Mouse (Mus musculus) hindbrain, postnatal 0 days (tissue): ENCODE results near the gene Gm14569. TPM values are rescaled to one million over a fixed set of nuclear protein-coding genes. Genes with fewer than 3 reads are reported as not detected.

ENCODE experiments used
- ATAC-seq: fragments of 200-750 bp; cut with Nextera tagmentation; 2 replicates; pipeline ENCODE4 v1.8.0; 2017; ENCODE audit warnings: mild to moderate bottlenecking, moderate TSS enrichment, moderate library complexity
- DNase-seq: peaks from one replicate; pipeline ENCODE4 v3.0.0-alpha.2; 2015; ENCODE audit warnings: low spot score
- H3K27ac ChIP-seq: fragments of 300-500 bp; sonication (generic); 2 replicates; pipeline ENCODE4 v1.5.1; 2014; ENCODE audit warnings: mild to moderate bottlenecking
- H3K27me3 ChIP-seq: fragments of 300-500 bp; sonication (generic); 2 replicates; pipeline ENCODE4 v1.6.1; 2014; ENCODE audit warnings: low read length, mixed read lengths; ENCODE audit not compliant: insufficient read depth
- H3K36me3 ChIP-seq: fragments of 300-500 bp; sonication (generic); 2 replicates; pipeline ENCODE4 v1.6.1; 2014; ENCODE audit warnings: low read length, mixed read lengths; ENCODE audit not compliant: insufficient read depth
- H3K4me1 ChIP-seq: fragments of 300-500 bp; sonication (generic); 2 replicates; pipeline ENCODE4 v1.6.1; 2014; ENCODE audit warnings: antibody characterized with exemption, low read length, mixed read lengths; ENCODE audit not compliant: insufficient read depth
- H3K4me2 ChIP-seq: fragments of 300-500 bp; sonication (generic); 2 replicates; pipeline ENCODE4 v1.6.1; 2014; ENCODE audit warnings: low read depth, mild to moderate bottlenecking, low read length, moderate library complexity, mixed read lengths
- H3K4me3 ChIP-seq: fragments of 300-500 bp; sonication (generic); 2 replicates; pipeline ENCODE4 v1.5.1; 2014; ENCODE audit warnings: low read length
- H3K9ac ChIP-seq: fragments of 300-500 bp; sonication (generic); replicated peaks from 2 replicates; pipeline ENCODE4 v1.6.1; 2014; ENCODE audit warnings: mild to moderate bottlenecking, low read length, moderate library complexity, mixed read lengths
- H3K9me3 ChIP-seq: fragments of 300-500 bp; sonication (generic); 2 replicates; pipeline ENCODE4 v1.6.1; 2016; ENCODE audit warnings: low read length, mixed read lengths
- CTCF ChIP-seq: IDR thresholded peaks from 2 replicates; pipeline ENCODE4 v1.5.1; 2016; ENCODE audit warnings: antibody characterized with exemption, control low read depth, low read depth
- WGBS: fragments of 180-500 bp; shearing (Covaris S2); extraction: QIAGEN DNeasy Blood & Tissue Kit; methylation state at CpG from one replicate; pipeline ENCODE4 v1.1.7; 2014; 5-methylcytosine and 5-hydroxymethylcytosine counted together
- polyA plus RNA-seq: library from polyadenylated mRNA; unstranded; fragments of >200 nt; fragmentation: Nextera tagmentation; extraction: Ambion mirVana; gene quantifications from 2 replicates; pipeline ENCODE4 v1.2.1, GENCODE M21; 2015
- total RNA-seq: library from RNA; depleted of rRNA; stranded (reverse); fragments of >200 nt; gene quantifications from 2 replicates; pipeline ENCODE4 v1.2.3, GENCODE M21; 2014

Gene Gm14569
- total and polyA plus RNA-seq, 2 experiments from 2014 or later, result 1.9 TPM; not detected in 1

- no peak for ATAC-seq
- no peaks in the 10 kb centered on the region for H3K4me1 ChIP-seq
- no peak overlapping the region for H3K27ac ChIP-seq
- WGBS, result 51% methylated on average over 6 of the region's 6 CpGs
- H3K9ac ChIP-seq, result no peak overlapping the region
- H3K27me3 ChIP-seq, result no peaks in the 10 kb centered on the region
- peak; percentile 60 for TF ChIP-seq CTCF
- H3K4me2 ChIP-seq, result no peak overlapping the region
- DNase-seq, result peak; percentile 60
- no peaks in the 10 kb centered on the region for H3K36me3 ChIP-seq
- no peak overlapping the region for H3K4me3 ChIP-seq
- H3K9me3 ChIP-seq, result no peaks in the 10 kb centered on the region
These were observed 56.6 kb downstream of the Gm14569 start for GRCm38 (mm10) chrX:36434993-36435392.

DNA sequence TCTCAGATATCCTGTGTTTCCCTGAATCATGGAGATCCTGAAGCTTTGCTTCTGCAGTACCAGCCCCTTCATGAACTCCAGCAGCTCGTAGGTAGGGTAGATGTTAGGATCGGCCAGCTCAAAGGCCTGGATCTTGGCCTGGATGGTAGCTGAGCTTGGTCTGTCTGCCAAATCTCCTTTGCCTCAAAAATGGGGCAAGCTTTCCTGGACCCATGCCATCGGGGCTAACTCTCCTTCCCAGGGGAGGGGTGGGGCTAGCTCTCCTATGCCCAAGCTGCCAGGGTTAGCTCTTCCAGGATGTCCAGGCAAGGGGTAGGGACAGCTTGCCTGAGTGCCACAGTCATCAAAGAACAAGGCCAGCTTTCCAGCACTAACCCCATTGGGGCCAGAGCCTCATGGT lies 72.5 kb downstream of the Gm14569 start:
- DNase-seq, result peak; percentile 3

GRCm38 (mm10) chrX:36402316-36402715 lies 89.3 kb downstream of the Gm14569 start:
- Histone ChIP-seq H3K4me3 (no peak overlapping the region), H3K27ac (no peak overlapping the region), H3K4me2 (no peak overlapping the region), H3K4me1 (no peaks in the 10 kb centered on the region), H3K36me3 (no peaks in the 10 kb centered on the region), H3K27me3 (no peaks in the 10 kb centered on the region), H3K9ac (no peak overlapping the region), H3K9me3 (no peaks in the 10 kb centered on the region)
- TF ChIP-seq CTCF, result peak; percentile 28
- ATAC-seq (no peak), DNase-seq (no peak)
- WGBS, result 59% methylated on average over 6 of the region's 6 CpGs

More for the DNA sequence above, 72.5 kb downstream of the Gm14569 start:
- WGBS, result 58% methylated on average over 3 of the region's 3 CpGs
- no peak for ATAC-seq
- no peaks in the 10 kb centered on the region for H3K4me1 ChIP-seq
- no peaks in the 10 kb centered on the region for H3K9me3 ChIP-seq
- no peak overlapping the region for H3K4me2 ChIP-seq
- no peaks in the 10 kb centered on the region for H3K27me3 ChIP-seq
- H3K27ac ChIP-seq, result no peak overlapping the region
- no peak overlapping the region for H3K4me3 ChIP-seq
- no peak overlapping the region for H3K9ac ChIP-seq
- TF ChIP-seq CTCF, result no peak
- H3K36me3 ChIP-seq, result no peaks in the 10 kb centered on the region

DNA sequence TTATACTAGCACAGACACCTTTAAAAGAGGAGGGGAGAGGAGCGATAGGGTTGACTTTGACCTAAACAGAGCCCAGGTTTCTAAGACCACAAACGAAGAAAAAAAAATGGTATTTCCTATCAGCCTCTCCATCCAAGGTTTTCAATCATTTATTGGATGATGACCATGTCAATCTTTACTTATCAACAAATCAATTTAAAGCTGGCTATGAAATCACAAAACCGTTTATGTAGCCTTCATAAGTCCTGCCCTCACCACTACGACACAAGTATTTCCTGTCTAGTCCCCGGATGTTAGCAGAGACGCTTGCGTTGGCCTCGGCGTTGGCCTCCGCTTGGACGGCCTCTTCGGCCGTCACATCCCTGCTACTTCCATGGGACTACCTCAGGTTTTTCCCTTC lies 90.7 kb downstream of the Gm14569 start, which contains the start of gene Gm6268:
Gene Gm6268, plus strand, starts transcription at position 301 of the 400 bp plus-strand sequence.
- Histone ChIP-seq H3K9ac (no peak within 1 kb of the TSS), H3K4me2 (no peak within 1 kb of the TSS), H3K4me1 (no peaks in the 10 kb centered on the region), H3K4me3 (no peak within 1 kb of the TSS), H3K9me3 (no peaks in the 10 kb centered on the region), H3K27me3 (no peaks in the 10 kb centered on the region), H3K27ac (no peak within 1 kb of the TSS), H3K36me3 (no peaks in the 10 kb centered on the region)
- TF ChIP-seq CTCF, result no peak
- ATAC-seq (no peak), DNase-seq (no peak)
- WGBS, result 92% methylated on average over 13 of the region's 13 CpGs

DNA sequence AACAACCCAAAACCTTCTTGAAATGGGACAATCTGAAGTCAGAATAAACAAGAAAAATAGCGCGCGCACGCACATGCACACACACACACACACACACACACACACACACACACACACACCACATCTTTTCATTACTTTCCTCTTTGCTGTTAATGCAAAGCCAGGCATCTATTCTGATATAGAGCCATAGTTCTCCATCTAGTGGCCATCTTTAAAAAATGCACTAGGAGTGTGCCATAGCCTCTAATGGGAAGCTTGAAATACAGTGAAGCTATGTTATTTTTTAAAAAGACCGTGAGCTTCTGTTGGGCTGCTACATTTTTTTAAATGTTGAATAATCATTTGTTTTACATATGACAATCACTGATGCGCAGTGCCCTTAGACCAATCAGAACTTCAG lies 98.4 kb downstream of the Gm14569 start:
- Histone ChIP-seq H3K4me3 (no peak overlapping the region), H3K27me3 (no peaks in the 10 kb centered on the region), H3K27ac (no peak overlapping the region), H3K9me3 (no peaks in the 10 kb centered on the region), H3K4me1 (no peaks in the 10 kb centered on the region), H3K36me3 (no peaks in the 10 kb centered on the region), H3K9ac (no peak overlapping the region), H3K4me2 (no peak overlapping the region)
- ATAC-seq (peak; percentile 69), DNase-seq (peak; percentile 60)
- peak; percentile 58 for TF ChIP-seq CTCF
- WGBS, result 57% methylated on average over 6 of the region's 6 CpGs

DNA sequence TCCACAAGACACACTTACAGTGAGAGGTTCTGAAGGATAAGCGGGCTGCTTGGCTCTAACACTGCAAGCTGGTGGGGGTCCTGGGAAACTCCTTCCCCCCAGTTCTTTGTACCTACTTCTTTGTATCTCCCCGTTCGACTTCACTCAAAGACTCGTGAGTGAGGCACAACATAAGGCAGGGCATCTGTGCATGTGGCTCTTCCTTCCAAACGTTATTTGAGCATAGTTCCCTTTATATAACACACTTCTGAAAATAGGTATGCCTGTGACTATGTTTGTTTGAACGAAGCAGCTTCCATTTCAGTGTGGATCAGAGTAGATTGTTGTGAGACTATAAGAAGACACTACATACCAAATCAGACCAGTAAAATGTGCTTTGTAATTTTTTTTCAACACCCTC lies 99.0 kb downstream of the Gm14569 start:
- no peak for TF ChIP-seq CTCF

GRCm38 (mm10) chrX:36390503-36390902 lies 101.1 kb downstream of the Gm14569 start:
- no peaks in the 10 kb centered on the region for H3K9me3 ChIP-seq
- no peak overlapping the region for H3K27ac ChIP-seq
- no peaks in the 10 kb centered on the region for H3K36me3 ChIP-seq
- H3K4me1 ChIP-seq, result no peaks in the 10 kb centered on the region
- no peak for ATAC-seq
- no peaks in the 10 kb centered on the region for H3K27me3 ChIP-seq
- H3K4me2 ChIP-seq, result no peak overlapping the region
- WGBS, result 56% methylated on average over 2 of the region's 2 CpGs
- no peak for DNase-seq
- TF ChIP-seq CTCF, result no peak
- H3K9ac ChIP-seq, result no peak overlapping the region
- H3K4me3 ChIP-seq, result no peak overlapping the region

More for the DNA sequence above, 99.0 kb downstream of the Gm14569 start:
- Histone ChIP-seq H3K36me3 (no peaks in the 10 kb centered on the region), H3K27me3 (no peaks in the 10 kb centered on the region), H3K9ac (no peak overlapping the region), H3K4me1 (no peaks in the 10 kb centered on the region), H3K4me3 (no peak overlapping the region), H3K27ac (no peak overlapping the region), H3K9me3 (no peaks in the 10 kb centered on the region), H3K4me2 (no peak overlapping the region)
- 59% methylated on average over 6 of the region's 6 CpGs for WGBS
- ATAC-seq, result no peak
- no peak for DNase-seq
